Mouse (Mus musculus): Measurements from ENCODE around the gene Pkig.

DNA sequence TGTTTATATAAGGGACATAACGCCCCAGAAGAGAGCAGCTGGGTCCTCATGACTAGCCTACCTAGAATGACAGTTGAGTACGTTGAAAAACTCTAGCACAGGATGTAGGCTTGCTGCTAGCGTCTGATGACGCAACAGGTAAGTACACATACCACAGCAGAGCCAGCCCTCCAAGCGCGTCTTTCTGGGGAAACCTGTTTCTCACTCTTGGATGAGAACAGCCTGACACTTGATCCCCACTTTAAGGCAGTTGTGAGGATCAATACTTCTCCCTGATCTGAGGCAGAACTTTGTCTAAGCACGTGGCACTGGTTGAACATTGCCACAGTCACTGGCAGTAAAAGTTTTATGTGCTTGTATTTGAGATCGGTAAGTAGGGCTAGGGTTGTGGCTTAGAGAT lies 37.7 kb upstream of the Pkig start:
- peak; percentile 29 for TF ChIP-seq EP300 (optimal IDR thresholded peaks at IDR 0.05)
- TF ChIP-seq CTCF (IDR thresholded peaks at IDR 0.05; ENCODE audit: low read depth): no peak
